Mouse (Mus musculus): ENCODE results near the gene Tex26. TPM values are rescaled to one million over a fixed set of nuclear protein-coding genes. Genes with fewer than 3 reads are reported as not detected.

Tex26 gene
- 0.68 and 1.3 TPM in 2 replicates for polyA plus RNA-seq (2015; fragmentation: Nextera tagmentation; extraction: Ambion mirVana)

GRCm38 (mm10) chr5:149439531-149440179, at the start of gene Tex26:
TSS of gene Tex26 (plus strand) at chr5:149439660.

GRCm38 (mm10) chr5:149411509-149412193, 27.8 kb upstream of the Tex26 start, which contains the start of gene Medag:
TSS of gene Medag (plus strand) at chr5:149411749.

Other genes with a start within 250 kb of the Tex26 start
- 18.3 and 20.7 TPM in 2 replicates for gene Alox5ap, start 174.9 kb upstream of the Tex26 start, polyA plus RNA-seq (2015; fragmentation: Nextera tagmentation; extraction: Ambion mirVana)
- 3.2 TPM in 2 replicates for gene Medag, start 27.9 kb upstream of the Tex26 start, polyA plus RNA-seq (2015; fragmentation: Nextera tagmentation; extraction: Ambion mirVana)
- gene Wdr95, start 89.0 kb downstream of the Tex26 start, polyA plus RNA-seq (2015; fragmentation: Nextera tagmentation; extraction: Ambion mirVana), result 0.09 and 0.12 TPM in 2 replicates
- gene Hsph1, start 196.7 kb downstream of the Tex26 start, polyA plus RNA-seq (2015; fragmentation: Nextera tagmentation; extraction: Ambion mirVana), result 55.7 and 58.5 TPM in 2 replicates
- gene B3glct, start 238.6 kb downstream of the Tex26 start, polyA plus RNA-seq (2015; fragmentation: Nextera tagmentation; extraction: Ambion mirVana), result 13.7 and 16.1 TPM in 2 replicates

Data from neural tube, postnatal 0 days (tissue).